Mouse (Mus musculus): ENCODE results near the gene Olfr1045.
"Not testable (repeated sequence)": the region's sequence is repeated elsewhere in the genome, so short reads cannot be mapped to it uniquely, and the experiment has no call there.

The Olfr1045 gene

DNA sequence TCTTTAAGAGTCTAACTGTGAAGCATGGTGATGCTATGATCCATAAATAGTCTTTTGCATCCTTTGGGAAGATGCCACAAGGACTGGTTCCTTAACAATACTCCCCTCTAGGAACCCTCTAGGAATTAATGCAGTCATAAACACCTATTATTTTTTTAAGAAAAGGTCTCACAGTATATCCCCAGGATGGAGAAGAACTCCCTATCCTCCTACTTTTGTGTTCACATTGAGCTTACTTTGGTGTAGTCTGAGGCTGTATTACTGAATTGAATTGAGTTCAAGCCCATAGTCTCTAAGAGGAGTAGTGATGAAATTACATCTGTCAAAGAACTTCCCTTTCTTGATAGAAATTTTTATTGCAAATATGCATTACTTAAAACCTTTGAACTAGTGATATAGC, at the start of gene Olfr1045:
TSS of gene Olfr1045 (minus strand) at position 101 of the 400 bp plus-strand sequence.
- DNase-seq, result no peak

DNA sequence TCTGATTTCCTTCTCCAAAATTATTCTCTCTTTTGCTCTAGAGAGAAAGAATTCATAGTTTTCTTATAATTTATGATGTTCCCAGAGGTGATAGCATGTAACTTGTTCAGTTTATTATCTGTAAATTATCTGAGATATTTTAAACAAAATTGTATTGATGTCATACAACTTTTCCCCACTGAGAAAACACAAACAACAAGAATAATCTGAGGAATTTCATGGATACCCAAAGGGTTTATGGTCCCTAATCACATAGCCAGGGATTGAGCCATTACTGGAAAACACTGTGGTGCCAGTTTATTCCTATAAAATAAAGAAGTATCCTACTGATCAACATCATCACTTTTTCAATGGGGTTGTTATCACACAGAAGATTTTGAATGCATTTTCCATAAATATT, 37.4 kb upstream of the Olfr1045 start, which contains the start of gene Olfr1048:
TSS of gene Olfr1048 (minus strand) at position 101 of the 400 bp plus-strand sequence.
- no peak for DNase-seq

- DNase-seq, result no peak
Observed at GRCm38 (mm10) chr2:86231301-86231700, 28.5 kb upstream of the Olfr1045 start, which contains the start of gene Olfr1047. Gene Olfr1047 (minus strand): TSS chr2:86231401.

DNA sequence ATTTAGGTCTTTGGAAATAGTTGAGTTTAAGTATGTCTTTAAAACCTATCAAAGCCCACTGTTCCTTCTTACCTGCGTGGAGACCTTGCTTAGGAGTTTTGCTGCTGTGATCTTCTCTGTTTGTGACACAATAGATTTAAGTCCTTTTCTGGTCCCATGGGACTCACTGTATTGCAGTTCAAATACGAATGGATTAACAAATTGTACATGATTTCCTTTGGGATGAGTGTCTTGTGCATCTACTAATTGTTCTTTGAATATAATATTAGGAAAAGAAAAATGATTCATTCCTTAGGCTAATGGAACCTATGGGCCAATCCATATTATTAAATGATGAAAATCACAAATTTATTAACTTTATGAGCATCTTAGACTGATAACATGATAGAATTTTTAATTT, 16.4 kb upstream of the Olfr1045 start, which contains the start of gene Olfr1046:
TSS of gene Olfr1046 (minus strand) at position 101 of the 400 bp plus-strand sequence.
- DNase-seq, result no peak

GRCm38 (mm10) chr2:86195863-86196262, 6.9 kb downstream of the Olfr1045 start:
- no peak for DNase-seq

- DNase-seq, result no peak
Observed at GRCm38 (mm10) chr2:86185583-86185982, 17.2 kb downstream of the Olfr1045 start, which contains the start of gene Olfr52. Gene Olfr52 (minus strand): TSS chr2:86185683.

GRCm38 (mm10) chr2:86179950-86180349, 22.9 kb downstream of the Olfr1045 start:
- no peak for DNase-seq

DNA sequence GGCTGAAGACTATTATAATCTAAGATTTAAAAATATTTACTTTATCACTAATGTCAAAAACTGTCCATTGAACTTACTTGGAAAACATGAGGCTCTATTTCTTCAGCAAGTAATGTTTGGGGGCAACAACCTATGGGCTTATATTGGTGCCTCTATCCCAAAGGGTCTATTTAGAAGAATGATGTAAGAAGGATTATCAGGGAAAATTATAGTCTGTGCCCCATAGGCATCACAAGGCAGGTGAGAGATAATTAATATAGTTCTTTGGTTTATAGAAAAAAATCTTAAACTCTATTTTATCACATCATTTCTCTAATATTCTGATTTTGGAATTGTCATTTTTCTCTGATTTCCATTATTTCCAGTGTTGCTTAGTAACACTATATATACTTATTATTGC, 25.1 kb downstream of the Olfr1045 start, which contains the start of gene Olfr1044:
TSS of gene Olfr1044 (minus strand) at position 101 of the 400 bp plus-strand sequence.
- no peak for DNase-seq

DNA sequence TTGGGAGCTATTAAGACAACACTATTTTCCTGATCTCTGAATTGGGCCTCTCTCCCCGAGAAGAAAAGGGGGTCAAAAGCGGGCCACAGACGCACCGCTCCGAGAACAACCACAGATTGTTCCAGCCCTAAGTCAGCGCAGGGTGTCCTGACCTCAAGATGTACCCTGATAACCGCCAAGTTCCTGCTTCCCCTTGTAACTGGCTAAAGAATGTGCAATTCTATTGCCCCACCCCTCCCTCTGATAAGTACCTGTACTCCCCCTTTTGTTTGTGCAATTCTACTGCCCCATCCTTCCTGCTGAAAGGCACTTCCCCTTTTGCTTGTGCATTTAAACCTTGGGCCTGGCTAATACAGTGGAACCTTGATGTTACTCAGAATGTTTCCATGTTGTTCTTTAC, 27.4 kb downstream of the Olfr1045 start:
- DNase-seq, result not testable (repeated sequence)

DNA sequence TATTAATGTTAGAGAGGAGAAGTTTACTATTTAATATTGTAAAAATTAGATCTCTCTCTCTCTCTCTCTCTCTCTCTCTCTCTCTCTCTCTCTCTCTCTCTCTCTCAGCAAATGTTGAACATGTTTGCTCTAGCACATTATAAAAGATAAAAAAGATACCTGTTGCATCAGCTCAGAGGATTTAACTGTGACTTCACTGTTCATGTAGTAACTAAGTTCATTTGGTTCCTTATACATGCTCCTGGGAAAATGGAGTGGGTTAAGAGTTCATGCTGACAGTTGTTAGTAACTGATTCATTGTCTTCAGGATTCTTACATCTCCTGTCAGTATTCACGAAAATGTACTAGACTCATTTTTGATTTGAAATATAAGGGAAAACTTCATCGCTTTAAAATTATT, 35.4 kb downstream of the Olfr1045 start, which contains the start of gene Olfr1043:
TSS of gene Olfr1043 (minus strand) at position 101 of the 400 bp plus-strand sequence.
- no peak for DNase-seq

- DNase-seq, result no peak
Observed at GRCm38 (mm10) chr2:86161738-86162137, 41.1 kb downstream of the Olfr1045 start, which contains the start of gene Olfr1042. Gene Olfr1042 (minus strand): TSS chr2:86161838.

DNA sequence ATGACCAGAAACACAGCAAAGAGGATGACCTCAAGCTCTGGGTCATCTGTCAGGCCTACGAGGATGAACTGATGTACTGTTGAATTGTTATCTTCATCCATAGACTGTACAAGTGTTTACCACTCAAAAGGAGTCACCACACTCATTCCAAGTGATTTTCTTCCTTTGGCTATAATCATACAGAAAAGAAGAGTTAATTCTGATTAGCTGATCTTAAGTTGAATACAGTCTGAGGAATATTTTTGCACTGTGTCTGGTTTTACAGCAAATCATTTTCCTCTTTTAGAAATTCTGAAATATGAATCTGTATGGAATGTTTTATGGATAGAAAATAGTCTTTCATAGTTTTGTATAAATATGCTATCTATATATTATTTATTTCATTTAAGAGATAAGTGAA, 56.2 kb downstream of the Olfr1045 start, which contains the start of gene Olfr1040:
TSS of gene Olfr1040 (minus strand) at position 101 of the 400 bp plus-strand sequence.
- no peak for DNase-seq
